Mouse (Mus musculus): ENCODE data around the gene Arl3. TPM values are rescaled to one million over a fixed set of nuclear protein-coding genes. Genes with fewer than 3 reads are reported as not detected.

Arl3 gene
- polyA plus RNA-seq, 1 experiment from 2014 or later = 39.6 TPM

GRCm38 (mm10) chr19:46598187-46598586, 25.2 kb upstream of the Arl3 start:
- Histone ChIP-seq H3K36me3 (ENCODE audit: control insufficient read depth, insufficient read depth, low read length) (no peaks in the 10 kb centered on the region), H3K9me3 (ENCODE audit: control insufficient read depth, low read length) (no peaks in the 10 kb centered on the region), H3K9ac (ENCODE audit: low read length) (no peak overlapping the region), H3K4me3 (ENCODE audit: low read depth, low read length) (0 out of 2 replicates have a peak overlapping the region, but pooled peaks have one; percentile 4), H3K4me1 (replicated peaks; ENCODE audit: control insufficient read depth, insufficient read depth) (no peaks in the 10 kb centered on the region), H3K4me2 (replicated peaks; ENCODE audit: low read depth) (peak overlapping the region; percentile 29; the same call in 1 of the 2 replicates), H3K27me3 (ENCODE audit: control insufficient read depth, insufficient read depth, low read length) (no peaks in the 10 kb centered on the region), H3K27ac (replicated peaks) (no peak overlapping the region)
- ATAC-seq (ENCODE audit: low FRiP score, low TSS enrichment) (no peak), DNase-seq (ENCODE audit: low spot score) (no peak)
- TF ChIP-seq CTCF (IDR thresholded peaks at IDR 0.05; ENCODE audit: low read depth) (no peak), EP300 (optimal IDR thresholded peaks at IDR 0.05) (no peak)
- 79% methylated on average over 4 of the region's 4 CpGs for whole genome bisulfite sequencing

- no peak for ATAC-seq (ENCODE audit: low FRiP score, low TSS enrichment)
- TF ChIP-seq EP300 (optimal IDR thresholded peaks at IDR 0.05) = no peak
- TF ChIP-seq CTCF (IDR thresholded peaks at IDR 0.05; ENCODE audit: low read depth) = peak; percentile 36
- 0 out of 2 replicates have a peak, but pooled peaks cover 3% of the 10 kb centered on the region for H3K36me3 ChIP-seq (ENCODE audit: control insufficient read depth, insufficient read depth, low read length)
- H3K9me3 ChIP-seq (ENCODE audit: control insufficient read depth, low read length) = no peaks in the 10 kb centered on the region
- H3K27me3 ChIP-seq (ENCODE audit: control insufficient read depth, insufficient read depth, low read length) = no peaks in the 10 kb centered on the region
- no peak overlapping the region for H3K9ac ChIP-seq (ENCODE audit: low read length)
- no peaks in the 10 kb centered on the region for H3K4me1 ChIP-seq (replicated peaks; ENCODE audit: control insufficient read depth, insufficient read depth)
- no peak overlapping the region for H3K27ac ChIP-seq (replicated peaks)
- H3K4me3 ChIP-seq (ENCODE audit: low read depth, low read length) = no peak overlapping the region
- DNase-seq (ENCODE audit: low spot score) = no peak
- no peak overlapping the region for H3K4me2 ChIP-seq (replicated peaks; ENCODE audit: low read depth)
- 91% methylated on average over 9 of the region's 9 CpGs for WGBS
Observed at GRCm38 (mm10) chr19:46592751-46593439, 19.9 kb upstream of the Arl3 start.

DNA sequence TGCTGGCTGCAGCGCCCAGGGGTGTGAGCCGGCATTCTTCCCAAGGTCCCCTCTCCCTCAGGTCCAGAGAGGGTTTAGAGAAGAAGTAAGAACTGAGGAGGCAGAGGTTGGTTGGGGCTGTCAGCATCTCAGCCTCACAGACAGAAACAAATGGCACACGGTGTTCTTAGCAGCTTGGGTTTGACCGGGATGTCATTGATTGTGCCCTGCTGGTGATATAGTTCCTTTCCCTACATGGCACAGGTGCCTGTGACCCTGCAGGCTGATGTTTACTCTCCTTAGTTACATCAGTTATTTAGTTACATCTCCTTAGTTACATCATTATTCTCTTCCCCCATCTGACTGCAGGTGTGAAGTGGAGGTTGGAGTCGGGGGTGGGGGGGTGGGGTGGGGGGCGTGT, 18.6 kb upstream of the Arl3 start:
- ATAC-seq (ENCODE audit: low FRiP score, low TSS enrichment) = no peak
- H3K4me2 ChIP-seq (replicated peaks; ENCODE audit: low read depth) = no peak overlapping the region
- no peak overlapping the region for H3K9ac ChIP-seq (ENCODE audit: low read length)
- H3K4me3 ChIP-seq (ENCODE audit: low read depth, low read length) = no peak overlapping the region
- 78% methylated on average over 6 of the region's 6 CpGs for WGBS
- no peaks in the 10 kb centered on the region for H3K4me1 ChIP-seq (replicated peaks; ENCODE audit: control insufficient read depth, insufficient read depth)
- 0 out of 2 replicates have a peak, but pooled peaks cover 3% of the 10 kb centered on the region for H3K36me3 ChIP-seq (ENCODE audit: control insufficient read depth, insufficient read depth, low read length)
- no peak for TF ChIP-seq EP300 (optimal IDR thresholded peaks at IDR 0.05)
- no peak for TF ChIP-seq CTCF (IDR thresholded peaks at IDR 0.05; ENCODE audit: low read depth)
- no peaks in the 10 kb centered on the region for H3K9me3 ChIP-seq (ENCODE audit: control insufficient read depth, low read length)
- no peak overlapping the region for H3K27ac ChIP-seq (replicated peaks)
- no peaks in the 10 kb centered on the region for H3K27me3 ChIP-seq (ENCODE audit: control insufficient read depth, insufficient read depth, low read length)
- no peak for DNase-seq (ENCODE audit: low spot score)

DNA sequence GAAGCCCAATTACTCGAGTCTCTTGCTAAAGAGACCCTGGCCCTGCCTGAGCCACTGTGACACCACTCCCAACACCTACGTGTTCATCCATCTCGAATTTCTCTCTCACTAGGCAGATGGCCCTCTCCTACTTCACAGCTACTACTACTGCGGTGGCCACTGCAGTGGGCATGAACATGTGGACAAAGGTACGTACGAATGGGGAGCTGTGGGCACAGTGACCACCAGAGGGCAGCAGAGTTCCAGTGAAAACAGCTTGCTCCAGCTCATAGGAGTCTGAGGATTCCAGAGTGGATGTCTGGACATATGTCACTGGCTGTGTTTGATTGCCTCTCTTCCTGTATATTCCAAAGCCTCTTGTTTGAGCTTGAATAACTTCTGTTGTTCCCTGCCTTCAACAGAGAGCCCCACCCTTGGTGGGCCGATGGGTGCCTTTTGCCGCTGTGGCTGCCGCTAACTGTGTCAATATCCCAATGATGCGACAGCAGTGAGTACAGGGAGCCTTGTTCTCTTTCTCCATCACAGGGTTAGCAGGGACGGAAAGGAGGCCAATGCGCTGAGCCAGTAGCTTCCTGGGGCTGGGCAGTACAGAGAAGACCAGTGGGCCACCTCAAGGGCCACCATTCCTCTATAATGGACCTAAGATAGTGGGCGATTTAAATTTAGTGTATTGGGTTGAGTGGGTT, 15.0 kb upstream of the Arl3 start:
- H3K9ac ChIP-seq (ENCODE audit: low read length) = no peak overlapping the region
- no peak overlapping the region for H3K27ac ChIP-seq (replicated peaks)
- H3K36me3 ChIP-seq (ENCODE audit: control insufficient read depth, insufficient read depth, low read length) = 0 out of 2 replicates have a peak, but pooled peaks cover 3% of the 10 kb centered on the region
- no peaks in the 10 kb centered on the region for H3K4me1 ChIP-seq (replicated peaks; ENCODE audit: control insufficient read depth, insufficient read depth)
- no peak overlapping the region for H3K4me2 ChIP-seq (replicated peaks; ENCODE audit: low read depth)
- WGBS = 54% methylated on average over 13 of the region's 13 CpGs
- TF ChIP-seq EP300 (optimal IDR thresholded peaks at IDR 0.05) = no peak
- TF ChIP-seq CTCF (IDR thresholded peaks at IDR 0.05; ENCODE audit: low read depth) = peak; percentile 99
- ATAC-seq (ENCODE audit: low FRiP score, low TSS enrichment) (peak; percentile 76), DNase-seq (ENCODE audit: low spot score) (peak; percentile 89)
- H3K9me3 ChIP-seq (ENCODE audit: control insufficient read depth, low read length) = no peaks in the 10 kb centered on the region
- H3K27me3 ChIP-seq (ENCODE audit: control insufficient read depth, insufficient read depth, low read length) = no peaks in the 10 kb centered on the region
- H3K4me3 ChIP-seq (ENCODE audit: low read depth, low read length) = no peak overlapping the region

GRCm38 (mm10) chr19:46575196-46575595, 2.2 kb upstream of the Arl3 start:
- no peak for ATAC-seq (ENCODE audit: low FRiP score, low TSS enrichment)
- no peak overlapping the region for H3K27ac ChIP-seq (replicated peaks)
- 45% methylated on average over 4 of the region's 4 CpGs for WGBS

GRCm38 (mm10) chr19:46573990-46574389, 992 bp upstream of the Arl3 start:
- WGBS = 34% methylated on average over 6 of the region's 6 CpGs
- no peak overlapping the region for H3K27ac ChIP-seq (replicated peaks)
- no peak for ATAC-seq (ENCODE audit: low FRiP score, low TSS enrichment)

More at GRCm38 (mm10) chr19:46575196-46575595, 2.2 kb upstream of the Arl3 start:
- Histone ChIP-seq H3K4me1 (replicated peaks; ENCODE audit: control insufficient read depth, insufficient read depth) (no peaks in the 10 kb centered on the region), H3K9me3 (ENCODE audit: control insufficient read depth, low read length) (no peaks in the 10 kb centered on the region), H3K4me2 (replicated peaks; ENCODE audit: low read depth) (no peak overlapping the region), H3K27me3 (ENCODE audit: control insufficient read depth, insufficient read depth, low read length) (no peaks in the 10 kb centered on the region), H3K9ac (ENCODE audit: low read length) (no peak overlapping the region), H3K36me3 (ENCODE audit: control insufficient read depth, insufficient read depth, low read length) (no peaks in the 10 kb centered on the region), H3K4me3 (ENCODE audit: low read depth, low read length) (no peak overlapping the region)
- DNase-seq (ENCODE audit: low spot score) = no peak
- no peak for TF ChIP-seq CTCF (IDR thresholded peaks at IDR 0.05; ENCODE audit: low read depth)
- no peak for TF ChIP-seq EP300 (optimal IDR thresholded peaks at IDR 0.05)

More at GRCm38 (mm10) chr19:46573990-46574389, 992 bp upstream of the Arl3 start:
- peak overlapping the region; percentile 79 for H3K4me2 ChIP-seq (replicated peaks; ENCODE audit: low read depth)
- H3K9ac ChIP-seq (ENCODE audit: low read length) = peak overlapping the region; percentile 70; the same call in 1 of the 2 replicates
- DNase-seq (ENCODE audit: low spot score) = no peak
- no peaks in the 10 kb centered on the region for H3K27me3 ChIP-seq (ENCODE audit: control insufficient read depth, insufficient read depth, low read length)
- no peaks in the 10 kb centered on the region for H3K36me3 ChIP-seq (ENCODE audit: control insufficient read depth, insufficient read depth, low read length)
- no peaks in the 10 kb centered on the region for H3K9me3 ChIP-seq (ENCODE audit: control insufficient read depth, low read length)
- peak overlapping the region; percentile 72 for H3K4me3 ChIP-seq (ENCODE audit: low read depth, low read length)
- no peak for TF ChIP-seq EP300 (optimal IDR thresholded peaks at IDR 0.05)
- TF ChIP-seq CTCF (IDR thresholded peaks at IDR 0.05; ENCODE audit: low read depth) = no peak
- H3K4me1 ChIP-seq (replicated peaks; ENCODE audit: control insufficient read depth, insufficient read depth) = no peaks in the 10 kb centered on the region

Measured in stomach, postnatal 0 days (tissue).